In the genomic region with DNA sequence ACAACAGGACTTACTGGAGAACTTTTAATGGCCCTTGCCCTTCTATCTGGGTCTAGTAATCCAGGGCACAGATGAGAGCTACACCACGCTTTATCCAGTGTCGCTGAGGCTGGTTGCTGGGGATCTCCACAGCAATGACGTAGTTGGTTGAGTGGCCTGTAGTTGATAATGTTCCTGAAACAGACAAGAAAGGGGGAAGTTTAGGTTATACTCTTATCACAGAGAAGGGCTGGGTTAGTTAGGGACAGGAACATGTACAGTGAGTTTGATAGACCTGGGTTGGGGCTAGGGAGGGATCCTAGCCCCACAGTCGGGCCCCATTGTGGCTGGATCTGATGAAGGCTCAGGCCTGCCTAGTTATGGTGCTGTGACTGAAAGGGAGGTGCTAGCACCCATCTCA, we compare ENCODE assay signal across 21 mouse cellular contexts. TPM values are rescaled to one million over a fixed set of nuclear protein-coding genes. Genes with fewer than 3 reads are reported as not detected.
DNase-seq lines count a peak whose midpoint lies in the region; ATAC-seq and TF ChIP-seq lines count a peak whose summit lies in the region.
"Had no signal": no experiment of that assay in that cellular context is flagged by ENCODE, and none has a peak within 500 bp of the region (broad histone marks: within the 10 kb centered on the region; RNA-seq: fewer than 3 reads in every experiment).

No protein-coding gene starts in this region.

- H3K9me3 ChIP-seq in intestine, embryonic 15.5 days = no peaks in the 10 kb centered on the region
- H3K9me3 ChIP-seq in intestine, postnatal 0 days (ENCODE audit: control insufficient read depth) = no peaks in the 10 kb centered on the region
- H3K9me3 ChIP-seq in liver, embryonic 11.5 days (ENCODE audit: control insufficient read depth, low read length) = no peaks in the 10 kb centered on the region
- H3K9me3 ChIP-seq: embryonic facial prominence, embryonic 12.5 days; forebrain, embryonic 10.5 days; hindbrain, embryonic 13.5 days; limb, embryonic 15.5 days; midbrain, embryonic 12.5 days had no signal

- H3K4me1 ChIP-seq in intestine, embryonic 15.5 days (replicated peaks) = no peaks in the 10 kb centered on the region
- no peaks in the 10 kb centered on the region for H3K4me1 ChIP-seq in intestine, postnatal 0 days (replicated peaks; ENCODE audit: control insufficient read depth, insufficient read depth, low read length)
- H3K4me1 ChIP-seq in liver, embryonic 11.5 days (replicated peaks; ENCODE audit: control insufficient read depth, insufficient read depth, low read length) = peaks cover 23% of the 10 kb centered on the region
- H3K4me1 ChIP-seq: embryonic facial prominence, embryonic 12.5 days; forebrain, embryonic 10.5 days; hindbrain, embryonic 13.5 days; limb, embryonic 15.5 days; midbrain, embryonic 12.5 days had no signal

- no peak overlapping the region for H3K4me3 ChIP-seq in intestine, embryonic 15.5 days (replicated peaks)
- no peak overlapping the region for H3K4me3 ChIP-seq in intestine, postnatal 0 days (ENCODE audit: low read depth, low read length)
- H3K4me3 ChIP-seq in liver, embryonic 11.5 days (ENCODE audit: low read depth, low read length) = peak overlapping the region; percentile 20; the same call in 1 of the 2 replicates
- H3K4me3 ChIP-seq: embryonic facial prominence, embryonic 12.5 days; forebrain, embryonic 10.5 days; hindbrain, embryonic 13.5 days; limb, embryonic 15.5 days; midbrain, embryonic 12.5 days had no signal

- TF ChIP-seq CTCF in intestine, postnatal 0 days (IDR thresholded peaks at IDR 0.05; ENCODE audit: low read depth) = no peak

- ATAC-seq in intestine, embryonic 15.5 days = peak; percentile 56; the same call in 1 of the 2 replicates
- ATAC-seq in intestine, postnatal 0 days = no peak
- ATAC-seq in liver, embryonic 11.5 days (replicated peaks; ENCODE audit: low FRiP score) = peak; percentile 98
- ATAC-seq in megakaryocyte-erythroid progenitor cell, adult 5-6 weeks (replicated peaks; ENCODE audit: low FRiP score, low TSS enrichment, poor library complexity, severe bottlenecking) = peak; percentile 92
- ATAC-seq: activated CD4-positive, CD25-positive, alpha-beta regulatory T cell, adult 4 months had no signal

- H3K4me2 ChIP-seq in intestine, embryonic 15.5 days (replicated peaks) = no peak overlapping the region
- H3K4me2 ChIP-seq in intestine, postnatal 0 days (replicated peaks; ENCODE audit: low read depth) = no peak overlapping the region
- H3K4me2 ChIP-seq in liver, embryonic 11.5 days = peak overlapping the region; percentile 60
- H3K4me2 ChIP-seq: embryonic facial prominence, embryonic 12.5 days; hindbrain, embryonic 13.5 days; limb, embryonic 15.5 days; midbrain, embryonic 12.5 days had no signal

- WGBS in intestine, embryonic 15.5 days = 91% methylated on average over 4 of the region's 4 CpGs
- WGBS in intestine, postnatal 0 days = 98% methylated on average over 4 of the region's 4 CpGs
- 53% methylated on average over 4 of the region's 4 CpGs for WGBS in liver, embryonic 11.5 days

- no peak overlapping the region for H3K27ac ChIP-seq in intestine, embryonic 15.5 days
- H3K27ac ChIP-seq in intestine, postnatal 0 days (ENCODE audit: low read depth, low read length) = no peak overlapping the region
- peak overlapping the region; percentile 91 for H3K27ac ChIP-seq in liver, embryonic 11.5 days (ENCODE audit: low read depth, low read length)
- H3K27ac ChIP-seq: embryonic facial prominence, embryonic 12.5 days; forebrain, embryonic 10.5 days; hindbrain, embryonic 13.5 days; limb, embryonic 15.5 days; midbrain, embryonic 12.5 days had no signal

- H3K36me3 ChIP-seq in intestine, embryonic 15.5 days = peaks cover 43% of the 10 kb centered on the region
- H3K36me3 ChIP-seq in intestine, postnatal 0 days (ENCODE audit: control insufficient read depth, insufficient read depth) = peaks cover 57% of the 10 kb centered on the region
- peaks cover 50% of the 10 kb centered on the region for H3K36me3 ChIP-seq in liver, embryonic 11.5 days (ENCODE audit: control insufficient read depth, insufficient read depth, low read length)

- no peaks in the 10 kb centered on the region for H3K27me3 ChIP-seq in intestine, embryonic 15.5 days (replicated peaks)
- no peaks in the 10 kb centered on the region for H3K27me3 ChIP-seq in intestine, postnatal 0 days (replicated peaks; ENCODE audit: control insufficient read depth, insufficient read depth, low read length)
- no peaks in the 10 kb centered on the region for H3K27me3 ChIP-seq in liver, embryonic 11.5 days (replicated peaks; ENCODE audit: control insufficient read depth, insufficient read depth, low read length)
- H3K27me3 ChIP-seq: CH12.LX; embryonic facial prominence, embryonic 12.5 days; hindbrain, embryonic 13.5 days; limb, embryonic 15.5 days; midbrain, embryonic 12.5 days had no signal

- peak; percentile 87 for DNase-seq in c-Kit-positive CD71-positive TER-119-negative erythroid progenitor cells, embryonic 14.5 days (ENCODE audit: low read depth)
- no peak for DNase-seq in liver, embryonic 11.5 days (ENCODE audit: low spot score)
- no peak for DNase-seq in left cerebral cortex, adult 11 months (ENCODE audit: low spot score)
- DNase-seq in urinary bladder, postnatal 36 days (ENCODE audit: low spot score in 2 of 2) = no peak
- no peak for DNase-seq in layer of hippocampus, adult 9-11 months
- DNase-seq: cerebellum, adult 18-20 months; gastrocnemius, postnatal 25 days; heart, postnatal 10 days; kidney, postnatal 14 days; right cerebral cortex, postnatal 25 days; thymus, postnatal 4 days had no signal

- H3K9ac ChIP-seq in intestine, embryonic 15.5 days = no peak overlapping the region
- no peak overlapping the region for H3K9ac ChIP-seq in intestine, postnatal 0 days (ENCODE audit: low read depth, low read length)
- peak overlapping the region; percentile 22; the same call in 1 of the 2 replicates for H3K9ac ChIP-seq in liver, embryonic 11.5 days (ENCODE audit: low read depth, low read length)
- H3K9ac ChIP-seq: embryonic facial prominence, embryonic 12.5 days; hindbrain, embryonic 13.5 days; limb, embryonic 15.5 days; midbrain, embryonic 12.5 days had no signal

RNA-seq across cellular contexts. Expression of a gene that starts 9.1 kb away (rescaled TPM):
- 64.0 and 65.3 TPM in 2 replicates for polyA plus RNA-seq in intestine, embryonic 15.5 days (2015; fragmentation: Nextera tagmentation; extraction: Ambion mirVana)
- 20.7 and 22.4 TPM in 2 replicates for polyA plus RNA-seq in intestine, postnatal 0 days (2015; fragmentation: Nextera tagmentation; extraction: Ambion mirVana)
- 77.2 and 84.4 TPM in 2 replicates for polyA plus RNA-seq in liver, embryonic 11.5 days (2014; fragmentation: Nextera tagmentation; extraction: Ambion mirVana)
- total RNA-seq in megakaryocyte-erythroid progenitor cell, adult 5-6 weeks (2014; fragmentation: Nextera tagmentation) = 42.7 and 43.6 TPM in 2 replicates
- 65.4 and 67.9 TPM in 2 replicates for total RNA-seq in megakaryocyte-erythroid progenitor cell, adult 5-6 weeks (2017)

RNA-seq across cellular contexts. Expression of a gene that starts 9.3 kb away (rescaled TPM):
- 10.6 and 11.9 TPM in 2 replicates for polyA plus RNA-seq in intestine, embryonic 15.5 days (2015; fragmentation: Nextera tagmentation; extraction: Ambion mirVana)
- polyA plus RNA-seq in intestine, postnatal 0 days (2015; fragmentation: Nextera tagmentation; extraction: Ambion mirVana) = 8.6 and 10.3 TPM in 2 replicates
- 14.9 and 15.0 TPM in 2 replicates for polyA plus RNA-seq in liver, embryonic 11.5 days (2014; fragmentation: Nextera tagmentation; extraction: Ambion mirVana)
- total RNA-seq in megakaryocyte-erythroid progenitor cell, adult 5-6 weeks (2014; fragmentation: Nextera tagmentation) = 10.2 and 23.0 TPM in 2 replicates
- total RNA-seq in megakaryocyte-erythroid progenitor cell, adult 5-6 weeks (2017) = 9.8 and 15.7 TPM in 2 replicates

RNA-seq across cellular contexts. Expression of a gene that starts 42.7 kb away (rescaled TPM):
- 0.91 and 0.96 TPM in 2 replicates for polyA plus RNA-seq in intestine, embryonic 15.5 days (2015; fragmentation: Nextera tagmentation; extraction: Ambion mirVana)
- polyA plus RNA-seq in intestine, postnatal 0 days (2015; fragmentation: Nextera tagmentation; extraction: Ambion mirVana) = 0.61 and 0.74 TPM in 2 replicates
- polyA plus RNA-seq in liver, embryonic 11.5 days (2014; fragmentation: Nextera tagmentation; extraction: Ambion mirVana) = 0.10 TPM in 1 of 2 replicates, not detected in the other
- not detected in 2 replicates for total RNA-seq in megakaryocyte-erythroid progenitor cell, adult 5-6 weeks (2014; fragmentation: Nextera tagmentation)
- not detected in 2 replicates for total RNA-seq in megakaryocyte-erythroid progenitor cell, adult 5-6 weeks (2017)
- polyA plus RNA-seq: activated CD4-positive, CD25-positive, alpha-beta regulatory T cell, adult 4 months had no signal

RNA-seq across cellular contexts. Expression of a gene that starts 43.6 kb away (rescaled TPM):
- 280 and 297 TPM in 2 replicates for polyA plus RNA-seq in intestine, embryonic 15.5 days (2015; fragmentation: Nextera tagmentation; extraction: Ambion mirVana)
- 74.1 and 78.8 TPM in 2 replicates for polyA plus RNA-seq in intestine, postnatal 0 days (2015; fragmentation: Nextera tagmentation; extraction: Ambion mirVana)
- 228 and 245 TPM in 2 replicates for polyA plus RNA-seq in liver, embryonic 11.5 days (2014; fragmentation: Nextera tagmentation; extraction: Ambion mirVana)
- 144 and 164 TPM in 2 replicates for total RNA-seq in megakaryocyte-erythroid progenitor cell, adult 5-6 weeks (2014; fragmentation: Nextera tagmentation)
- total RNA-seq in megakaryocyte-erythroid progenitor cell, adult 5-6 weeks (2017) = 67.7 and 77.9 TPM in 2 replicates

RNA-seq across cellular contexts. Expression of a gene that starts 52.3 kb away (rescaled TPM):
- polyA plus RNA-seq in intestine, embryonic 15.5 days (2015; fragmentation: Nextera tagmentation; extraction: Ambion mirVana) = 3.3 and 6.4 TPM in 2 replicates
- 1.4 and 1.6 TPM in 2 replicates for polyA plus RNA-seq in intestine, postnatal 0 days (2015; fragmentation: Nextera tagmentation; extraction: Ambion mirVana)
- 17.6 and 39.0 TPM in 2 replicates for polyA plus RNA-seq in liver, embryonic 11.5 days (2014; fragmentation: Nextera tagmentation; extraction: Ambion mirVana)
- 1.8 TPM in 1 of 2 replicates, not detected in the other for total RNA-seq in megakaryocyte-erythroid progenitor cell, adult 5-6 weeks (2014; fragmentation: Nextera tagmentation)
- total RNA-seq in megakaryocyte-erythroid progenitor cell, adult 5-6 weeks (2017) = not detected in 2 replicates
- polyA plus RNA-seq: activated CD4-positive, CD25-positive, alpha-beta regulatory T cell, adult 4 months had no signal
